Mouse (Mus musculus) ovary, postnatal 14 days (tissue): ENCODE data around the gene Fcho2.

ENCODE experiments used
- DNase-seq: peaks from one replicate; pipeline ENCODE4 v3.0.0; 2022; ENCODE audit warnings: low spot score

The Fcho2 gene

DNA sequence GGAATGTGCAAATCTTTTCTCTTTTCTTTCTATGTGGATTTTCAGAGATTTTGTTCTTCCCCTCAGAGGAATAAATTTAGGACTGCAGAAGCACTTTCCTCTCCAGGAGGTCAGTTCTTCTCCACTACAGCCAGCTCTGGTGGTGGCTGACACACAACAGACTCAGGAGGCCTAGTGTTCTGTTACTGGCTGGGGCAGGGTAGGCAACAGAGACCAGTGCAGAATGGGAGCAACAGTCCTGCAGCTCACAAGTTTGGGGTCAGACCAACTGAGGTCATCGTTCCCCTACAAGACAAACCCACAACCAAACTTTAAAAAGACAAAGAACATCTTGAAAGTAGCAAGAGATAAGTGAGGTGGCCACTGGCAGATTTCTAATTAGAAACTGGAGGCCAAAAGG, 104.6 kb downstream of the Fcho2 start:
- DNase-seq = no peak

- DNase-seq = no peak
Measured at GRCm38 (mm10) chr13:98710236-98710635, 105.0 kb downstream of the Fcho2 start.

GRCm38 (mm10) chr13:98705501-98705900, 109.7 kb downstream of the Fcho2 start:
- no peak for DNase-seq

- no peak for DNase-seq
Measured at GRCm38 (mm10) chr13:98703786-98704185, 111.5 kb downstream of the Fcho2 start.

DNA sequence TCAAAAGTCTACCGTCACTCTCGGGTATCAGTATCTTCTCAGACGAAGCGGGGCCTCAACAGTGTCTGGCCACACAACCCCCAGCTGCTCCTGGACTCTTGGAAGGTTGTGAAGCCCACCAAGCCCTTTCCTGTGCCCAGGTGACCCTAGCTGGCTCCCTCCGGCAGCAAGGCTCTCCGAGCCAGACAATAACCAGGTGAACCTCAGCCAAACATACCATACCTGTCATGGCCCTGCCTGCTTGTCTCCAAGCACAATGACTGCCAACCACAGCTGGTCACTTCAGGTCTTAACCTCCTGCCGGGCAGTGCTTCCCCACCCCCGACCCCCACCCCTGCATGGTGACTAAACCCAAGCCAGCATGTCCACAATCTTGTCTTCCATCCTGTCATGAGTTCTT, 112.9 kb downstream of the Fcho2 start:
- no peak for DNase-seq

- DNase-seq = no peak
Measured at GRCm38 (mm10) chr13:98701309-98701675, 114.0 kb downstream of the Fcho2 start.

GRCm38 (mm10) chr13:98700661-98701308, 114.5 kb downstream of the Fcho2 start:
- no peak for DNase-seq

GRCm38 (mm10) chr13:98699982-98700540, 115.2 kb downstream of the Fcho2 start:
- no peak for DNase-seq

GRCm38 (mm10) chr13:98699051-98699744, 116.1 kb downstream of the Fcho2 start:
- no peak for DNase-seq

DNA sequence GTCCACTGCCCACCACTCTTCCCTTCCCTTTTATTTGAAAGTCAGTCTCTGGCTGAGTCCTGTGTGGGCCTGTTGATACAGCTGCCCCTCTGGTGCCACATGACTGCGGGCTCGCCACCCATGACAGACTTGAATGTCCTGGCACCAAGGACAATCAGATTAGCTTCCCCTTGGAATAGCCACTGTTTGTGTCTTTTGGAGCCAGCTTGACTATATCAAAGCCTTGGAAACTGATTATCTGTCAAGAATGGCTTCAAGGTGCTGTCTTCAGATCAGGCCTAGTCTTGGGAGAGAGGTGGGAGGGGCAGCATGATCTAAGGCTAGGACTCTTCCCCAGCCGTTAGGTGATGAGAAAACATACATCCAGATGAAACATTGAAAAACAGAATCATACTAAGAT, 118.5 kb downstream of the Fcho2 start:
- no peak for DNase-seq

- DNase-seq = no peak
Measured at GRCm38 (mm10) chr13:98695546-98695945, 119.7 kb downstream of the Fcho2 start.

GRCm38 (mm10) chr13:98694773-98695314, 120.4 kb downstream of the Fcho2 start, which contains the start of gene Tmem171:
Gene Tmem171 (minus strand): TSS chr13:98694834.
- no peak for DNase-seq

DNA sequence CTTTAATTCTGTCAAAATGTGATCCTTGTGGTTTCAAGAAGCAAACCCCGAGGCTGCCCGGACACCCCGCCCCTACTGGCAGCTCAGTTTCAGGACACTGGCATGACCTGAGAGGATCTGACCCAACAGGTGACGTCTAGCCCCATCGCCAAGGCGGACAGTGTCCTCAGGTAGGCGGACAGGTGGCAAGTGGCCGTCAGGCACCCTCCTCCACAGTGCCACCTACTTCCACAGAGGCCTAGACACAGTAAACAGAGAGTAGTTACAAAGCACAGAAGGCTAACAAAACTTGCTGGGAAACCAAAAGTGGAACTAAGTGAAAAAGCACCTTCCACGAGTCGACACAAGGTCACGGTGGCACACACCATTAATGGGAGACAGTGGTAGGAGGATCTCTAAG, 121.9 kb downstream of the Fcho2 start:
- DNase-seq = no peak

GRCm38 (mm10) chr13:98691956-98692515, 123.2 kb downstream of the Fcho2 start:
- DNase-seq = no peak

- DNase-seq = no peak
Measured at GRCm38 (mm10) chr13:98690886-98691285, 124.4 kb downstream of the Fcho2 start.

GRCm38 (mm10) chr13:98689605-98690290, 125.5 kb downstream of the Fcho2 start:
- DNase-seq = no peak

DNA sequence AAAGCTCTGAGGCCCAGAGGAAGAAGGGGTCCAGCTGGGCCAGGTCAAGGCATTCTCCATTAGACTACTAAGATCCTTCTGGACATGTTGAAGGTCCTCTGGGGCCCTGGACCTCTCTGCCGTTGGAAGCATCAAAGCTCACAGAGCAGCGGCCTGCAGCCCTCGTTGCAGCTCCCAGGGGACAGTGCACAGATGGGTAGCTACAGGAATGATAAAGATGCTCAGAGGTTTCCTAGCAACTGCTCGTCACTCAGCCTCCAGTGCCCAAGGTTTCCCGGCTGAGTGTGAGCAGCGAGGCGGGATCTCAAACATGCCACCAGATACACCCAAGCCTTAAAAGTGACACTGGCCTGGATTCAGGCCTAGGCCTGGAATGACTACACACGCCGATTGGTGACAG, 127.3 kb downstream of the Fcho2 start:
- no peak for DNase-seq

DNA sequence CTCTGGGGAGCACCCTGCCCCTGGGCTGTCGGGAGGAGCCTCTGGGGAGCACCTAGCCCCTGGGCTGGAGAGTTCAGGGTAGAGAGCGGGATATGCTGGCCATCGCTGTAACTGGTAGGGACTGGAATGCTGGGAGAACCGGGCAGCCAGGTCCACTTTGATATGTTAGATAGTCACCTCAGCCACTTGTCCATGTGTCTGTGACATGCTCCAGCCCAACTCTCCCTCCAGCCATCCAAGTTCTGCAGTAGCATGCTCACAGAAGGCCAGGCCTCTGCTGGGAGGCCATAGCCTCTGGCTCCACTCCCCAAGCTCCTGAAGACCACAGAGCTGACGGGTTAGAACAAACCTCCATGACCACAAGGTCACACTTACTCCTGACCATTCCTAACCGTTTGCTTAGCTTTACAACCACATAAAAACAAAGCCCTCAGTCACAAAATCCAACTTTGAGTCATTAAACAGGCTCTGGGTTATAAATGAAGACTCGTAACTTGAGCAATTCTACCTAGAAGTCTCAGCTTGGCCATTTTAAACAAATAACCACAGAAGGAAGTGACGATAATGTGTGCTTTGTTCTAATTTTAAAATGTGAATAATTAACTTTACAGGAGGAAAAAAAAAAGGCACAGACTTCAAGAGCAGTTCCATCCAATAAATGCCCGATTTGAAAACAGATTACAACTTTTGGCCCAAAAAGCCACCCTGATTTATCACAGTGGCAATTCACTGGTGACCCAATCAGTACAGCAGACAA, 130.9 kb downstream of the Fcho2 start:
- DNase-seq = no peak

GRCm38 (mm10) chr13:98683412-98683811, 131.8 kb downstream of the Fcho2 start:
- no peak for DNase-seq

DNA sequence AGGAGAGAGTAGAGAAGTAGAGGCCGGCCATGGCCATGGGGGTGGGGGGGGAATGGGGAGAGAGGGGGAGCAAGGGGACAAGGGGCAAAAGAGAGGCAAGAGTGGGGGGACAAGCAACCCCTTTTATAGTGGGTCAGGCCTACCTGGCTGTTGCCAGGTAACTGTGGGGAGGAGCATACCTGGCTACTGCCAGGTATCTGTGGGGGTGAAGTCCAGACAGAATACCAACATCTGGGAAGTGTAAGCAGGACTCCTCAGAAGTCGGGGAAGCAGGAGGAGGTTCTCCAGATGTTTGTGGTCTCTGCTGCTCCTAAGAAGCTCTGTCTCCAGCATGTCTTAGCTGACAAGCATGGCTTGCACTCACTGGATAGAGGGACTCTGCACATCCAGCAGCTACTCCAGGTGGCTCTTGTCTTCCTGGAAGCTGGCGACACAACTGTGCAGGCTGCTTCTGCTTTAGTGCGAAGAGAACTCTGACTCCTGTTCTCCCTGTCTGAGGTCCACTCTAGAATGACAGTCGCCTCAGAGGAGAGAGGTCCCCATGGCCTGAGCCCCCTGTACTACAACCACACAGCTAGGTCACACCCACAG, 134.7 kb downstream of the Fcho2 start:
- no peak for DNase-seq

DNA sequence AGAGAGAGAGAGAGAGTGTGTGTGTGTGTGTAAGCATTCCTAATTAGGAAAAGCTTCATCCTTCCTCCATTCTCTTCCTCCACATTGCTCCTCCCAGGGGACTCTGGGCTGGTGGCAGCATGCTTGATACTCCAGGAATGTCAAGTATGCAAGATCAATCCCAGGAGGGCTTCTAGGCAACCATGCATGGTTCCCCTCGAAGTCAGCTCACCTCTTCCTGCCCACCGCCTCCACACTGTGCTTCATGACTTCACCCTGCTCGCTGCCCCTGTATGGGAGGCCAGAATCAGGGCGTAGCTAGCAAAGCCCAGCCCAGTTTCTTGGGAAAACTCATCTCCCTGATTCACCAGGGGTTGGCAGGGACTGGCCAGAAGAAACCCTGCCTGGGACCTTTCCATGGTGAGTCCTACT, 135.6 kb downstream of the Fcho2 start:
- DNase-seq = no peak
